Mouse (Mus musculus): Measurements from ENCODE around the gene Inhbe. TPM values are rescaled to one million over a fixed set of nuclear protein-coding genes. Genes with fewer than 3 reads are reported as not detected.

The Inhbe gene
- not detected for polyA plus RNA-seq (2014; fragmentation: Illumina TruSeq; extraction: RNeasy Lipid Tissue Mini Kit (QIAGEN cat#74804); ENCODE audit: low read depth, low replicate concordance)

DNA sequence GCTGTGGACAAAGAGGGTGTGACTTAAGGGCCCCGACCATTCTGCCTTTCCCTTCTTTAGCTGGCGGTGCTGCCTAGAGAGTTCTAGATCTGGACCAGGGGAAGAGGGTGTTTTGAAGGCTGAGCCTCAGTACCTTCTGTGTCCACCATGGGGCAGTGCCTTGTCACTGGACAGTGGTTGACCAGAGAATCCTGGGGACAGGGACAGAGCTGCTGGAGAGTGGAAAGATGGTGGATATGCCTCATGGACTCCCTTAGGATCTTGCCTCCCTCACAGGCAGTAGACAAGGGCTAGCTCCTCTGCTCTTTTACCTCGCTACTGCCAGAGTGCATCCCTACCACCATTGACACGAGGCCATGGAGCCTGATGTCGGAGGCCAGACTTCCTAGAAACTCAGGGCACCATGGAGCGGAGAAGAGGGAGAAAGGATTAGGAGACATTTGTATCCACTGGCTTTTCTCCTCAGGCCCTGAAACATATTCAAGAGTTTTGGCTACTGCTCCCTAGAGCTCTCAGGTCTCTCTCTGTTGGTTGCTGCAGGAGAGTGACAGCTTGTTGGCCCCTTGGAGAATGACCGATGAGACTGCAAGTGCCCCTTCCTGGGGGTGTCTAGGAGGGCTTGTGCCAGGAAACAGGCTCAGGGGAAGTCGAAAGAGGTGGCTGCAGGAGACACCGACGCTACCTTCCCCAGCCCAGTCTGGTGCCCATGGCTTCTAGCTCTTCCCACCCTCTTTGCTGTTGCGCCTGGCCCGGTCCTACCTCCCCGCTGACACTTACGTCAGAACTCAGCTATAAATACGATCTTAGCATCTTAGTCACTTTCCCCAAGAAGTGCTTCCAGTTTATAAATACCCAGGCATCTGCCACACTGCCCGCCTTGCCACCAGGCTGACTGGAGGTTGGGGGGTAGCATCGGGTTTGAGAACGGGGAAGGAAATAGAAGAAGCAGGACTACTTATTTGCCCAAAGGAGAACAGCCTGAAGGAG is at the start of gene Inhbe:
Gene Inhbe, minus strand, starts transcription at position 503 of the 987 bp plus-strand sequence.

DNA sequence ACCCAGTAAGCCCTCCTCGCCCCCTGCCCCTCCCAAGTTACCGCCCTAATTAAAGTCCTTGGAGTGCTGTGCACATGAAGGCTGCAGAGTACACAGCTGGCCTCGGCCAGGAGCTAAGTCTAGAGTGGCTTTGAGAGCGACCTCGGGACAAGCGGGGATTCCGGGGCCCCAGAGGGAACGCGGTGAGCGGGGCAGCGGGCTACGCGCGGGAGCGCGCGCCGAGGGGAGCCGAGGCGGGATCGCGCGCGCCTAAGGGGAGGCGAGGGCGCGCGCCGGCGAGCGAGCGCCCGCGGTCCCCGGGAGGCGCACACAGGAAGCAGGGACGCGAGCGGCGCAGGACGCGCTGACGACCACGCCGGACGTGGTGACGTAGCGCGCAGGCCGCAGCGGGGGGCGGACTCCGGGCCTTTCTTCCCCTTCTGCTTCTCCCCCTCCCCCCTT is 26.1 kb upstream of the Inhbe start, which contains the start of gene R3hdm2:
Gene R3hdm2, plus strand, starts transcription at position 77 of the 441 bp plus-strand sequence.

DNA sequence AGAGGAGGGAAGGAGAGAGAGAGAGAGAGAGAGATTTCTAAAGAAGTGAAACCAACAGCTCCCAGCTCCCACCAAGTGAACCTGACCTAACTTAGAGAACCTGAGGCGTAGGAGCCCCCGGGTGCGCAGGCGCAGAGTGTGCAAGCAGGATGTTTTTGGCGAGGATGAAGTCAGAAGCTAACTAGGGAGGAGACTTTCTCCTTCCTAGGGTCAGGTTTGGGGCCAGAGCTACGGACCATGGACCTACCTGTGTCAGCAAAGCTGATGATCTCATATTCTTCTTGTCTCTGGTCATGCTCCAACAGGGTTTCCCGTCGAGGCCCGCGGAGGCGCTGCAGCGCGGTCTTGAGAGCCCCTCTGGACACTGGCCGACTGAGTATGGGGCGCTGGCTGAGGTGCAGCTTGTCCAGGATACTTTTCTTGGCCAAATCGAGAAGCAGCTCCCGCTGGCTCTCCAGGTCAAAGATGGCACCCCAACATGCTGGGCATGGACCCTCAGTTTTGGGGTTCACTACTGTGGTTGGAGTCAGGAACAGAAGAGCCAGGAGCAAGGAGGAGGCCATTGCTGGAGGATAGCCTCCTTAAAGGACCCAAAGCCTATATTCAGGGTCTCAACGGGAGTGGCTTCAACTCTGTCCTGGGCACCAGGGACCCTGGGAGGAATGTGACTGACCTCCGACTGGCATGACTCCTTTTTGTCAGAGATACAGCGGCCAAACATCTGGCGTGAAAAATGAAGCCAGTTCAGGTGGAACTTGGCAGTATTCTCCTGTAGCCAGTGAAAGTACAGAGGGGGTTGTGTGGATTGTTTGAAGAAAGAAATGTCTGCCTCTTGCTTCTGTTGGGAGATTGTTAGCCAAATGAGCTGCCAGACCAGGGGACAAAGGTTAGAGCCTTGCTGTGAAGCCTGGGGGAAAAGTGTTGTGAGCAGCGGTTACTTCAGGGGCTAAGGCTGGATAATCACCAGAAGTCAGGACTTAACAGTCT is 15.9 kb upstream of the Inhbe start, which contains the start of gene Inhbc:
Gene Inhbc, minus strand, starts transcription at position 598 of the 987 bp plus-strand sequence.

DNA sequence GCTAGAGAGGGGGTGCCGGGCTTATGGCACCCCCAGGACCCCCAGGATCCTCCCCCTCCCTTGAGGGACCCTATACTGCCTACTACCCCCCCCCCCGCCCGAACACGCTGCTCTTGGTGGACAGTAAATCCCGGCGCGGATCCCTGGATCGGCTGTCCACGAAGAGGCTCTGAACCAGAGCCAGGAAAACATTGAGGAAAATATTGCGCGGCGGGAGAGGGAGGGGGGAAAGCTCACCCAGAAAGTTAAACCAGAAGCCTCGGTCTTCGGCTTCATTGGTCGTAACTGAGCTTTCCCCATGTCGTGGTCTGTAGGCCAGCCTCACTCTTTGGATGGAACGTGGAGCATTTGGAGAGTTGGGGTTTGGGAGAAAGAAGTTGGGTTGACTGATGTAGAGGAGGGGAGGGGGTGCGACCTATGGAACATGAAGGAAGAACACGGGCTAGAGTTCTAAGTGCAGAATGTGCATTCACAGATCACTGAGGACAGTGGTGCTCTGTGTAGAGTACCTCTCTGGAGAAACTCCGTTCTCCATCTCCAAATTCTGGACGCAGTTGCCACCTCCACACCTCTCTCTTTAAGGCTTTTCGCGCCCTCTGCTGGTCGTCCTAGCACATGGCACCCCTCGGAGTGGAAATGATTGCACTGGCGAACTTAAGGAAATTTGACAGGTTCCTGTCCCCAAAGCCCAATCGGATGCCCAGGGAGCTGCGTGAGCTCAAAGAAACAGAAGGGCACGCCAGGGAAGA is 12.1 kb downstream of the Inhbe start, which contains the start of gene Gli1:
Gene Gli1, minus strand, starts transcription at position 84 of the 749 bp plus-strand sequence.

DNA sequence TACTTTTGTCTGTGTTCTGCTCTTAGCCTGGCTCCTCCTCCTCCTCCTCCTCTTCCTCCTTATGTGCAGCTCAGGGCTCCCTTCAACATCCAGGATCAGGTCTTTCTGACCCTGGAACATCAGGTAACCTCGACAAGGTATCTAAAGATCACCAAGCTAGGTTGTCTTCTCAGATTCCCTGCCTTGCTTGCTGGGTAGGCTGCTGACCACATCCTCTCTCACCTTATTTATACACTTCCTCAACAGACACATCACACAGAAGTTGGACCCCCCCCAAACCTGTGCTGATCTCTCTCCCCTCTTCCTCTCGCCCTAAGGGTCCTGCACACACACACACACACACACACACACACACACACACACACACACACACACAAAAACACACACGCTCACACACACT is 32.6 kb downstream of the Inhbe start, which contains the start of gene Arhgap9:
Gene Arhgap9, plus strand, starts transcription at position 344 of the 400 bp plus-strand sequence.

DNA sequence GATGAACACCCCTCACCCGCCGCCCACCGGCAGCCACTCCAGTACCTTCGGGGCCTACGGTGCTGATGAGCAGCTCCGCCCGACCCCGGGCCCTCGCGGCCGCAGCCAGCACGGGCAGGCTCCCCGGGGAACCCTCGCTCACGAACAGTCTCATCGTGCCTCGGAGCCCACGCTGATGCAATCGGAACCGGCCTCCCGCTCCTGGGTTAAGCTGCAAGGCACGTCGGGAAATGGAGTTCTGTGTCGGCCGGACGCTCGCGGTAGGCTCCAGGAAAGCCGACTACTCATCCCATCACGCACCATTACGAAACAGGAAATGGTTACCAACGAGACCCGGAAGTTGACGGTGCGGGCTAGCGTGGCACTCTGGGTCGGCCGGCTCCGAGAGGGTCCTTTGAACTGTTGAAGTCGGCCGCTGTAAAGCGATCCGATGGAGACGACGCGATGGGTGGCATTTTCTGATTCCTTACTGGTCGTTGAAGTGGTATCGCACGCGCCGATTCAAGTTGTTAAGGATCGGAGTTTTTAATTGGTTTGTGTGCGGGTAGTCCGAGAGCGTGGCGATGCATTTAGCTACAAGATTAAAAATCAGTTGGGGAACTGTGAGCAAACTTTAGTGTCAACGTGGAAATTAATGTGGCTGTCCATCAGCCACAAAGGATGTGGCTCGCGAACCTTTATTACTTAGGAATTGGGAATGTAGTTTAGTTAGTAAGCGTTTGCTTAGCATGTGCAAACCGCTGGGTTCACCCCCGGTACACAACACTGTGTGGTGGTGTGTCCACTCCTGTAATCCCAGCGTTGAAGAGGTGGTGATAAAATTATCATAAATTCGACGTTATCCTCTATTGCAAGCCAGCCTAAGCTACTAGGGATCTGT is 42.5 kb downstream of the Inhbe start, which contains the start of gene Mars:
Gene Mars, minus strand, starts transcription at position 311 of the 880 bp plus-strand sequence.

Other genes starting within 250 kb of the Inhbe start
- 9.4 TPM for gene Os9, start 233.3 kb downstream of the Inhbe start, polyA plus RNA-seq (2014; fragmentation: Illumina TruSeq; extraction: RNeasy Lipid Tissue Mini Kit (QIAGEN cat#74804); ENCODE audit: low read depth, low replicate concordance)
- 0.73 TPM for gene B4galnt1, start 189.2 kb downstream of the Inhbe start, polyA plus RNA-seq (2014; fragmentation: Illumina TruSeq; extraction: RNeasy Lipid Tissue Mini Kit (QIAGEN cat#74804); ENCODE audit: low read depth, low replicate concordance)
- 0.16 TPM for gene Slc26a10, start 173.8 kb downstream of the Inhbe start, polyA plus RNA-seq (2014; fragmentation: Illumina TruSeq; extraction: RNeasy Lipid Tissue Mini Kit (QIAGEN cat#74804); ENCODE audit: low read depth, low replicate concordance)
- 2.4 TPM for gene Arhgef25, start 164.3 kb downstream of the Inhbe start, polyA plus RNA-seq (2014; fragmentation: Illumina TruSeq; extraction: RNeasy Lipid Tissue Mini Kit (QIAGEN cat#74804); ENCODE audit: low read depth, low replicate concordance)
- 3.6 TPM for gene Dtx3, start 158.7 kb downstream of the Inhbe start, polyA plus RNA-seq (2014; fragmentation: Illumina TruSeq; extraction: RNeasy Lipid Tissue Mini Kit (QIAGEN cat#74804); ENCODE audit: low read depth, low replicate concordance)
- gene Pip4k2c, start 142.8 kb downstream of the Inhbe start, polyA plus RNA-seq (2014; fragmentation: Illumina TruSeq; extraction: RNeasy Lipid Tissue Mini Kit (QIAGEN cat#74804); ENCODE audit: low read depth, low replicate concordance), result 46.3 TPM
- gene Kif5a, start 91.1 kb downstream of the Inhbe start, polyA plus RNA-seq (2014; fragmentation: Illumina TruSeq; extraction: RNeasy Lipid Tissue Mini Kit (QIAGEN cat#74804); ENCODE audit: low read depth, low replicate concordance), result 0.16 TPM
- 18.1 TPM for gene Dctn2, start 88.0 kb downstream of the Inhbe start, polyA plus RNA-seq (2014; fragmentation: Illumina TruSeq; extraction: RNeasy Lipid Tissue Mini Kit (QIAGEN cat#74804); ENCODE audit: low read depth, low replicate concordance)
- gene Mbd6, start 65.4 kb downstream of the Inhbe start, polyA plus RNA-seq (2014; fragmentation: Illumina TruSeq; extraction: RNeasy Lipid Tissue Mini Kit (QIAGEN cat#74804); ENCODE audit: low read depth, low replicate concordance), result 1.0 TPM
- gene Mars, start 42.6 kb downstream of the Inhbe start, polyA plus RNA-seq (2014; fragmentation: Illumina TruSeq; extraction: RNeasy Lipid Tissue Mini Kit (QIAGEN cat#74804); ENCODE audit: low read depth, low replicate concordance), result 7.0 TPM
- gene Arhgap9, start 32.4 kb downstream of the Inhbe start, polyA plus RNA-seq (2014; fragmentation: Illumina TruSeq; extraction: RNeasy Lipid Tissue Mini Kit (QIAGEN cat#74804); ENCODE audit: low read depth, low replicate concordance), result not detected
- not detected for gene Gli1, start 12.4 kb downstream of the Inhbe start, polyA plus RNA-seq (2014; fragmentation: Illumina TruSeq; extraction: RNeasy Lipid Tissue Mini Kit (QIAGEN cat#74804); ENCODE audit: low read depth, low replicate concordance)
- gene Inhbc, start 16.0 kb upstream of the Inhbe start, polyA plus RNA-seq (2014; fragmentation: Illumina TruSeq; extraction: RNeasy Lipid Tissue Mini Kit (QIAGEN cat#74804); ENCODE audit: low read depth, low replicate concordance), result not detected
- 149 TPM for gene R3hdm2, start 25.9 kb upstream of the Inhbe start, polyA plus RNA-seq (2014; fragmentation: Illumina TruSeq; extraction: RNeasy Lipid Tissue Mini Kit (QIAGEN cat#74804); ENCODE audit: low read depth, low replicate concordance)
- gene Stac3, start 147.3 kb upstream of the Inhbe start, polyA plus RNA-seq (2014; fragmentation: Illumina TruSeq; extraction: RNeasy Lipid Tissue Mini Kit (QIAGEN cat#74804); ENCODE audit: low read depth, low replicate concordance), result not detected
- not detected for gene Ndufa4l2, start 160.6 kb upstream of the Inhbe start, polyA plus RNA-seq (2014; fragmentation: Illumina TruSeq; extraction: RNeasy Lipid Tissue Mini Kit (QIAGEN cat#74804); ENCODE audit: low read depth, low replicate concordance)
- gene Shmt2, start 168.0 kb upstream of the Inhbe start, polyA plus RNA-seq (2014; fragmentation: Illumina TruSeq; extraction: RNeasy Lipid Tissue Mini Kit (QIAGEN cat#74804); ENCODE audit: low read depth, low replicate concordance), result 7.9 TPM
- not detected for gene Nxph4, start 180.1 kb upstream of the Inhbe start, polyA plus RNA-seq (2014; fragmentation: Illumina TruSeq; extraction: RNeasy Lipid Tissue Mini Kit (QIAGEN cat#74804); ENCODE audit: low read depth, low replicate concordance)

Data from kidney, adult 10 weeks (tissue).